Mouse (Mus musculus): ENCODE measurements around the gene Slc7a5. TPM values are rescaled to one million over a fixed set of nuclear protein-coding genes. Genes with fewer than 3 reads are reported as not detected.

The Slc7a5 gene
- total and polyA plus RNA-seq, 3 experiments: 110 to 291 (median 207) TPM

- TF ChIP-seq MYC (IDR thresholded peaks at IDR 0.05; ENCODE audit: low read depth, low read length) (0 out of 2 replicates have a peak, but pooled peaks have one; percentile 18), KAT2A (IDR thresholded peaks at IDR 0.05; ENCODE audit: insufficient replicate concordance, low read length) (no peak), CTCF (conservative IDR thresholded peaks at IDR 0.05 in 1 of 2, IDR thresholded peaks at IDR 0.05 in 1 of 2; ENCODE audit: low read depth in 2 of 2, low read length in 2 of 2) (peak; percentile 54 to 96; a peak in 3 of 4 replicates), PAX5 (IDR thresholded peaks at IDR 0.05; ENCODE audit: low read length) (no peak), SMC3 (IDR thresholded peaks at IDR 0.05; ENCODE audit: low read depth, low read length) (peak; percentile 94), UBTF (IDR thresholded peaks at IDR 0.05; ENCODE audit: low read depth, low read length) (no peak), HCFC1 (IDR thresholded peaks at IDR 0.05; ENCODE audit: low read depth, low read length) (peak; percentile 31; the same call in 1 of the 2 replicates), JUND (conservative IDR thresholded peaks at IDR 0.05; ENCODE audit: low read depth, low read length) (peak; percentile 50; the same call in 1 of the 2 replicates), MAX (IDR thresholded peaks at IDR 0.05; ENCODE audit: low read length) (peak; percentile 15; the same call in 1 of the 2 replicates), E2F4 (IDR thresholded peaks at IDR 0.05; ENCODE audit: insufficient replicate concordance, low read depth, low read length) (no peak), BHLHE40 (IDR thresholded peaks at IDR 0.05; ENCODE audit: low read depth, low read length) (no peak), RAD21 (IDR thresholded peaks at IDR 0.05; ENCODE audit: low read depth, low read length) (peak; percentile 95), MEF2A (IDR thresholded peaks at IDR 0.05; ENCODE audit: borderline replicate concordance, low read depth, low read length) (peak; percentile 68; the same call in 1 of the 2 replicates), MXI1 (IDR thresholded peaks at IDR 0.05; ENCODE audit: low read depth, low read length) (0 out of 2 replicates have a peak, but pooled peaks have one; percentile 28), POLR2A (IDR thresholded peaks at IDR 0.05; ENCODE audit: low read depth, low read length) (no peak), CHD1 (IDR thresholded peaks at IDR 0.05; ENCODE audit: low read depth, low read length) (peak; percentile 51; the same call in 1 of the 2 replicates), MAZ (IDR thresholded peaks at IDR 0.05; ENCODE audit: low read depth, low read length) (no peak), ZC3H11A (IDR thresholded peaks at IDR 0.05; ENCODE audit: low read depth, low read length) (peak; percentile 79), USF2 (conservative IDR thresholded peaks at IDR 0.05; ENCODE audit: low read depth, low read length) (no peak), JUN (IDR thresholded peaks at IDR 0.05; ENCODE audit: insufficient read depth, low read depth, low read length) (no peak), ETS1 (conservative IDR thresholded peaks at IDR 0.05; ENCODE audit: low read depth, low read length) (peak; percentile 17; the same call in 1 of the 2 replicates)
Measured at GRCm38 (mm10) chr8:121850018-121850417, 57.5 kb downstream of the Slc7a5 start (continued).

- dilution Hi-C loops (cut with MboI; ENCODE audit: extremely low pct_ligation_motif_present, extremely low pct_unique_long_range_greater_than_20kb, low sequenced_read_pairs): no loop called here
- H3K4me3 ChIP-seq (replicated peaks in 1 of 3; ENCODE audit: low read depth in 2 of 3, low read length in 2 of 3, poor library complexity in 1 of 3): no peak overlapping the region
- no peaks in the 10 kb centered on the region for H3K79me2 ChIP-seq (replicated peaks; ENCODE audit: control insufficient read depth, extremely low read depth, insufficient read depth, poor library complexity, severe bottlenecking)
- 0 out of 2 replicates have a peak, but pooled peaks have one; percentile 50 for TF ChIP-seq KAT2A (IDR thresholded peaks at IDR 0.05; ENCODE audit: insufficient replicate concordance, low read length)
- no peak for TF ChIP-seq RCOR1 (conservative IDR thresholded peaks at IDR 0.05; ENCODE audit: low read depth, low read length)
- TF ChIP-seq BHLHE40 (IDR thresholded peaks at IDR 0.05; ENCODE audit: low read depth, low read length): peak; percentile 60
- TF ChIP-seq POLR2A (IDR thresholded peaks at IDR 0.05; ENCODE audit: low read depth, low read length): no peak
- peak; percentile 32; the same call in 1 of the 2 replicates for TF ChIP-seq CHD2 (IDR thresholded peaks at IDR 0.05; ENCODE audit: low read length)
- TF ChIP-seq MEF2A (IDR thresholded peaks at IDR 0.05; ENCODE audit: borderline replicate concordance, low read depth, low read length): peak; percentile 58
- no peak for TF ChIP-seq MAX (IDR thresholded peaks at IDR 0.05; ENCODE audit: low read length)
- peak; percentile 77 for TF ChIP-seq TCF12 (IDR thresholded peaks at IDR 0.05; ENCODE audit: low read depth, low read length)
- TF ChIP-seq EP300 (IDR thresholded peaks at IDR 0.05; ENCODE audit: low read length): peak; percentile 60; the same call in 1 of the 2 replicates
- no peak for TF ChIP-seq HCFC1 (IDR thresholded peaks at IDR 0.05; ENCODE audit: low read depth, low read length)
- TF ChIP-seq ZNF384 (IDR thresholded peaks at IDR 0.05; ENCODE audit: low read depth, low read length): peak; percentile 54
- peak; percentile 82 for TF ChIP-seq ETS1 (conservative IDR thresholded peaks at IDR 0.05; ENCODE audit: low read depth, low read length)
- TF ChIP-seq MXI1 (IDR thresholded peaks at IDR 0.05; ENCODE audit: low read depth, low read length): 0 out of 2 replicates have a peak, but pooled peaks have one; percentile 6
- TF ChIP-seq IRF4 (IDR thresholded peaks at IDR 0.05; ENCODE audit: low read depth, low read length): peak; percentile 39; the same call in 1 of the 2 replicates
- 0 out of 2 replicates have a peak, but pooled peaks have one; percentile 22 for TF ChIP-seq MAZ (IDR thresholded peaks at IDR 0.05; ENCODE audit: low read depth, low read length)
- TF ChIP-seq SIN3A (IDR thresholded peaks at IDR 0.05; ENCODE audit: low read length): peak; percentile 15; the same call in 1 of the 2 replicates
- no peak overlapping the region for H3K4me2 ChIP-seq (ENCODE audit: insufficient read depth, low read depth, poor library complexity, severe bottlenecking)
- H3K9ac ChIP-seq (ENCODE audit: insufficient read depth, low read depth): peak overlapping the region; percentile 92
- no peaks in the 10 kb centered on the region for H3K27me3 ChIP-seq (replicated peaks)
- H3K9me3 ChIP-seq (replicated peaks; ENCODE audit: low read length): no peaks in the 10 kb centered on the region
- H3K36me3 ChIP-seq (replicated peaks in 1 of 2; ENCODE audit: control insufficient read depth in 1 of 2, insufficient read depth in 1 of 2, low read length in 1 of 2): peaks cover 19 to 23% of the 10 kb centered on the region in 2 experiments
- in situ Hi-C loops (cut with MboI; ENCODE audit: low pct_ligation_motif_present, low pct_unique_long_range_greater_than_20kb, low sequenced_read_pairs): no loop called here
- DNase-seq (ENCODE audit: extremely low read depth): peak; percentile 69
- H3K4me1 ChIP-seq (ENCODE audit: control insufficient read depth in 1 of 2, insufficient read depth in 2 of 2): peaks cover 34 to 81% of the 10 kb centered on the region in 2 experiments
- H3K27ac ChIP-seq (ENCODE audit: insufficient read depth, low read depth): peak overlapping the region; percentile 74
Measured at GRCm38 (mm10) chr8:121849303-121849702, 58.2 kb downstream of the Slc7a5 start.

All from CH12.LX (cell line).